In the genomic region with DNA sequence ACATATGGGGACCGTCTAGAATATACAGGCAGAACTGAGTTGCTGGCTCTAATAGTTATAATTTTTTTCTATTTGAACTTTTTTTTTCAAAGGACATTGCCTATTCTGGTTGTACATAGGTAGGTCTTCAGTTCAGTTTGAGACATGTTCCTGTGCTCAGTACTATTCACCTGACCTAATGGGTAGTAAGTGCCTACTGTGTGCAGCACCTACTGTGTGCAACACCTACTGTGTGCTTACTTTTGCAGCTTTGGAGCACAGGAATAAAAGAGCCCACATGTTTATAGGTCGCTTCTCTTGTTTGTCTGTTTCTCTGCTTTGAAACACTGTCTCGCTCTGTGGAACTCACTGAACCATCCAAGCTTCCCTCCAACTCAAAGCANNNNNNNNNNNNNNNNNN, we compare ENCODE assay signal across 14 mouse cellular contexts.
A peak's percentile ranks its signal among the peaks of the same experiment; 100 is the strongest.
DNase-seq lines count a peak whose midpoint lies in the region; ATAC-seq and TF ChIP-seq lines count a peak whose summit lies in the region.
"Had no signal": no experiment of that assay in that cellular context is flagged by ENCODE, and none has a peak within 500 bp of the region (broad histone marks: within the 10 kb centered on the region; RNA-seq: fewer than 3 reads in every experiment).

No protein-coding gene starts in this region.

- peak overlapping the region; percentile 77 for H3K4me2 ChIP-seq in heart, embryonic 14.5 days (ENCODE audit: low read length)
- peak overlapping the region; percentile 12; the same call in 1 of the 2 replicates for H3K4me2 ChIP-seq in midbrain, embryonic 16.5 days (ENCODE audit: low read length)
- peak overlapping the region; percentile 53; the same call in 1 of the 2 replicates for H3K4me2 ChIP-seq in hindbrain, postnatal 0 days (ENCODE audit: low read depth, low read length)
- H3K4me2 ChIP-seq in stomach, embryonic 15.5 days: peak overlapping the region; percentile 56

- peaks cover 23 to 34% of the 10 kb centered on the region in 2 experiments for H3K4me1 ChIP-seq in heart, embryonic 14.5 days (ENCODE audit: control insufficient read depth in 2 of 2, insufficient read depth in 2 of 2, low read length in 2 of 2)
- H3K4me1 ChIP-seq in midbrain, embryonic 16.5 days (ENCODE audit: control insufficient read depth, insufficient read depth, low read length): peaks cover 29% of the 10 kb centered on the region
- H3K4me1 ChIP-seq in midbrain, embryonic 10.5 days: peaks cover 45% of the 10 kb centered on the region
- H3K4me1 ChIP-seq in hindbrain, postnatal 0 days (ENCODE audit: insufficient read depth, low read length): no peaks in the 10 kb centered on the region; the same call in 1 of the 2 replicates
- peaks cover 19% of the 10 kb centered on the region for H3K4me1 ChIP-seq in stomach, embryonic 15.5 days

- H3K27me3 ChIP-seq in heart, embryonic 14.5 days (ENCODE audit: control insufficient read depth, insufficient read depth, low read length): no peaks in the 10 kb centered on the region
- no peaks in the 10 kb centered on the region for H3K27me3 ChIP-seq in midbrain, embryonic 16.5 days (ENCODE audit: control insufficient read depth, insufficient read depth, low read depth, low read length)
- H3K27me3 ChIP-seq in midbrain, embryonic 10.5 days (ENCODE audit: low read depth, poor library complexity, severe bottlenecking): no peaks in the 10 kb centered on the region; the same call in 1 of the 2 replicates
- H3K27me3 ChIP-seq in hindbrain, postnatal 0 days (ENCODE audit: insufficient read depth, low read length): no peaks in the 10 kb centered on the region
- H3K27me3 ChIP-seq in stomach, embryonic 15.5 days (replicated peaks): no peaks in the 10 kb centered on the region
- H3K27me3 ChIP-seq: midbrain, embryonic 15.5 days; Patski had no signal

- no peak for ATAC-seq in heart, embryonic 14.5 days (ENCODE audit: insufficient number of reproducible peaks, insufficient read depth, low FRiP score, low read depth)
- no peak for ATAC-seq in midbrain, embryonic 16.5 days
- no peak for ATAC-seq in hindbrain, postnatal 0 days
- ATAC-seq in stomach, embryonic 15.5 days (ENCODE audit: insufficient read depth, low FRiP score, low read depth): no peak
- ATAC-seq: forebrain, embryonic 16.5 days; midbrain, embryonic 15.5 days; Patski had no signal

- no peak for DNase-seq in heart, postnatal 10 days
- DNase-seq in midbrain, embryonic 10.5 days (ENCODE audit: low spot score): no peak
- DNase-seq in hindbrain, postnatal 0 days (ENCODE audit: low spot score): no peak
- DNase-seq in right cerebral cortex, postnatal 25 days: no peak
- no peak for DNase-seq in urinary bladder, postnatal 14 days (ENCODE audit: low spot score)
- DNase-seq: adrenal gland, postnatal 14 days; heart, adult 11 months; lung, postnatal 10 days had no signal

- TF ChIP-seq CTCF in hindbrain, postnatal 0 days (IDR thresholded peaks at IDR 0.05; ENCODE audit: low read depth): no peak

- H3K36me3 ChIP-seq in heart, embryonic 14.5 days (ENCODE audit: control insufficient read depth, insufficient read depth, low read length): no peaks in the 10 kb centered on the region
- no peaks in the 10 kb centered on the region for H3K36me3 ChIP-seq in midbrain, embryonic 16.5 days (ENCODE audit: control insufficient read depth, insufficient read depth, low read length)
- H3K36me3 ChIP-seq in midbrain, embryonic 10.5 days: no peaks in the 10 kb centered on the region
- no peaks in the 10 kb centered on the region for H3K36me3 ChIP-seq in hindbrain, postnatal 0 days (ENCODE audit: insufficient read depth, low read length)
- no peaks in the 10 kb centered on the region for H3K36me3 ChIP-seq in stomach, embryonic 15.5 days
- H3K36me3 ChIP-seq: midbrain, embryonic 15.5 days had no signal

- no peak overlapping the region for H3K27ac ChIP-seq in heart, embryonic 14.5 days (replicated peaks in 1 of 2; ENCODE audit: control insufficient read depth in 1 of 2, insufficient read depth in 1 of 2, low read depth in 2 of 2, low read length in 2 of 2)
- H3K27ac ChIP-seq in midbrain, embryonic 16.5 days (ENCODE audit: low read length): peak overlapping the region; percentile 22; the same call in 1 of the 2 replicates
- no peak overlapping the region for H3K27ac ChIP-seq in midbrain, embryonic 10.5 days (replicated peaks)
- 0 out of 2 replicates have a peak overlapping the region, but pooled peaks have one; percentile 60 for H3K27ac ChIP-seq in hindbrain, postnatal 0 days
- H3K27ac ChIP-seq in stomach, embryonic 15.5 days: no peak overlapping the region

- intact Hi-C loops in heart, postnatal 10 days (cut with DNase I): no loop called here

- peak overlapping the region in 1 of 2 experiments; percentile 47; a peak in 1 of 4 replicates for H3K4me3 ChIP-seq in heart, embryonic 14.5 days (ENCODE audit: control insufficient read depth in 1 of 2, insufficient read depth in 1 of 2, low read depth in 1 of 2, low read length in 2 of 2)
- H3K4me3 ChIP-seq in midbrain, embryonic 16.5 days (ENCODE audit: low read depth, low read length): no peak overlapping the region
- H3K4me3 ChIP-seq in midbrain, embryonic 10.5 days: no peak overlapping the region
- no peak overlapping the region for H3K4me3 ChIP-seq in hindbrain, postnatal 0 days (ENCODE audit: low read length)
- no peak overlapping the region for H3K4me3 ChIP-seq in stomach, embryonic 15.5 days (replicated peaks)

- 89% methylated on average over 3 of the region's 3 CpGs for WGBS in heart, embryonic 14.5 days
- 89% methylated on average over 3 of the region's 3 CpGs for WGBS in midbrain, embryonic 16.5 days
- 85% methylated on average over 3 of the region's 3 CpGs for WGBS in midbrain, embryonic 10.5 days
- WGBS in hindbrain, postnatal 0 days: 86% methylated on average over 3 of the region's 3 CpGs
- 76% methylated on average over 3 of the region's 3 CpGs for WGBS in stomach, embryonic 15.5 days

- H3K9me3 ChIP-seq in heart, embryonic 14.5 days (ENCODE audit: control insufficient read depth, low read length): no peaks in the 10 kb centered on the region
- no peaks in the 10 kb centered on the region for H3K9me3 ChIP-seq in midbrain, embryonic 16.5 days (replicated peaks; ENCODE audit: control insufficient read depth, low read length, poor library complexity, severe bottlenecking)
- H3K9me3 ChIP-seq in midbrain, embryonic 10.5 days (replicated peaks): no peaks in the 10 kb centered on the region
- no peaks in the 10 kb centered on the region for H3K9me3 ChIP-seq in hindbrain, postnatal 0 days (ENCODE audit: low read length)
- H3K9me3 ChIP-seq in stomach, embryonic 15.5 days: no peaks in the 10 kb centered on the region
- H3K9me3 ChIP-seq: midbrain, embryonic 15.5 days had no signal

- H3K9ac ChIP-seq in heart, embryonic 14.5 days (ENCODE audit: low read length): peak overlapping the region; percentile 71
- no peak overlapping the region for H3K9ac ChIP-seq in midbrain, embryonic 16.5 days (ENCODE audit: low read depth, low read length)
- H3K9ac ChIP-seq in hindbrain, postnatal 0 days (replicated peaks; ENCODE audit: low read length): no peak overlapping the region
- H3K9ac ChIP-seq in stomach, embryonic 15.5 days: no peak overlapping the region
- H3K9ac ChIP-seq: midbrain, embryonic 15.5 days had no signal

Comparison
In these comparisons a context has a peak if more than half of its experiments do, and no peak if none do; other contexts are left out.
1. H3K27ac ChIP-seq: peak in midbrain, embryonic 16.5 days (single experiment) and hindbrain, postnatal 0 days (single experiment); none in heart, embryonic 14.5 days (0 of 2), midbrain, embryonic 10.5 days (single experiment) and stomach, embryonic 15.5 days (single experiment).
2. H3K4me2 ChIP-seq: peak in every context shown above with its lines; median percentile 77 in heart, embryonic 14.5 days; 56 in stomach, embryonic 15.5 days; 53 in hindbrain, postnatal 0 days; 12 in midbrain, embryonic 16.5 days.